Mouse (Mus musculus) cerebellum, adult (tissue): ENCODE measurements around the gene Cdr2.
"Not testable (repeated sequence)": the region's sequence is repeated elsewhere in the genome, so short reads cannot be mapped to it uniquely, and the experiment has no call there.

ENCODE experiments used
- ATAC-seq: cut with Nextera tagmentation; 2 replicates; pipeline ENCODE4 v1.9.2; 2017; ENCODE audit warnings: mild to moderate bottlenecking, moderate library complexity, mixed read lengths; ENCODE audit not compliant: insufficient number of reproducible peaks, low FRiP score, low TSS enrichment

The Cdr2 gene

DNA sequence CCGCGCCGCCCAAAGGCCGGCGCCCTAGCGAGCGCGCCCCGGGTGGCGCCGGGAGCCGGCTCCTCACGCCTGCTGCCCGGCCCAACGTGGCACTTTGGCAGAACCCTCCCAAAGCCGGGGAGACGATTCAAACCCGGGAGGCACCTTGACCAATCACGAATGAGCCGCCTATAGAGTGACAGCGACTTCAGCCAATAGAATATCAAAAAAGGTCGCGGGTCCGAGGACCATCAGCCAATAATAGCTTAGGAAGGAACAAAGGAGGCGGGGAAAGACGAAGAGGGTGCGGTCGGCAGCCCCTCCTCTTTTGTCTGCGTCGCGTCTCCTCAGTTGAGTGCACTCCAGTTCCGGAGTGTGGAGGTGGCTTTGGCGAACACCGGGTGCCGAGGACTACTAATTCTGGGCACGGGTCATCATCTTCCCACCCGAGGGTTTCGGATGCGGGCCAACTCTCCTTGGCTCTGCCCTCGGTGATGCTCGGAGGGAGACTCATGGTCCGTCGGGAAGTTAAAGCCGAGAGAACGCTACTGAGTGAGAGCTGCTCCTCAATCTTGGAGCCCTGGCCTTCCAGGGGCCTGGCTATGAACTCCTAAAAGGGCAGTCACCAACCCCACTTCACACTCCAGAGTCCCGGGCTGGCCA, at the start of gene Cdr2, which contains the start of gene Mfsd13b:
Gene Cdr2, minus strand, starts transcription at position 113 of the 642 bp plus-strand sequence.
Gene Mfsd13b, plus strand, starts transcription at position 310 of the 642 bp plus-strand sequence.
- ATAC-seq = peak; percentile 99

DNA sequence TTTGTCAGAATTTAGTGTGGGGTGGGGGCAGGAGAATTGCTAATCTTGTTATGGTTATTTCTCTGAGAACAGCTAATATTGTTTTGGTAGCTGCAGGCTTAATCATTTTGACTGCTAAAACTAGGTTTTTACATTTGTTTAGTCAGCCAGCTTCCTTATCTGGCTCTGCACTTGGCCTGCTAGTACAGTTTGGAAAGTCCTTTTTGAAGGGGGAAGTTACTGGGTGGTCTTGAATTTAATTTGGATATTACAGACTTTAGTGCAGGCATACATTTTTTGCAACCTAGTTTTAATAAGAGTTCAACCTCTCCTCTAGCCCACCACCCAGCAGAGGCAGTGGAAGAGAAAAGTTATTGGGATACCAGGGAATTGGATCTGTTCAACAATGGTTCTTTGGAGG, 47.8 kb upstream of the Cdr2 start:
- ATAC-seq = not testable (repeated sequence)

DNA sequence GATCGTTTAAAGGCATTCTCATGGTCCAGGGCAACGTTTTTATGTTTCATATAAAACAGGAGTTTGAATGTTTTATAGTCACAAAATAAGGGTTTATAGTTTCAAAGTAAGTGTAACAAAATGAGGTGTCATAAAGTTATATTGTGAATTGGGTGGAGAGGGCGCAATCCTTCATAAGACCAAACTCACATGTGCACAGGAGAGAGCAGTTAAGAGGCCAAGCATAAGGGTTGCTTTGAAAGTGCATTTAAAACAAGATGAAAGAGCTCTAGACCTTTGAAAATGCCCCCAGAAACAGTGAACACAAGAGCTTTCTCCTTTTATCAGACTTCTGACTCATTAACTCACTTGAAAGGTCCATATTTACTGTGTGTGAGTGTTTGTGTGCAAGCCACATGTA, 44.2 kb upstream of the Cdr2 start:
- ATAC-seq = no peak

DNA sequence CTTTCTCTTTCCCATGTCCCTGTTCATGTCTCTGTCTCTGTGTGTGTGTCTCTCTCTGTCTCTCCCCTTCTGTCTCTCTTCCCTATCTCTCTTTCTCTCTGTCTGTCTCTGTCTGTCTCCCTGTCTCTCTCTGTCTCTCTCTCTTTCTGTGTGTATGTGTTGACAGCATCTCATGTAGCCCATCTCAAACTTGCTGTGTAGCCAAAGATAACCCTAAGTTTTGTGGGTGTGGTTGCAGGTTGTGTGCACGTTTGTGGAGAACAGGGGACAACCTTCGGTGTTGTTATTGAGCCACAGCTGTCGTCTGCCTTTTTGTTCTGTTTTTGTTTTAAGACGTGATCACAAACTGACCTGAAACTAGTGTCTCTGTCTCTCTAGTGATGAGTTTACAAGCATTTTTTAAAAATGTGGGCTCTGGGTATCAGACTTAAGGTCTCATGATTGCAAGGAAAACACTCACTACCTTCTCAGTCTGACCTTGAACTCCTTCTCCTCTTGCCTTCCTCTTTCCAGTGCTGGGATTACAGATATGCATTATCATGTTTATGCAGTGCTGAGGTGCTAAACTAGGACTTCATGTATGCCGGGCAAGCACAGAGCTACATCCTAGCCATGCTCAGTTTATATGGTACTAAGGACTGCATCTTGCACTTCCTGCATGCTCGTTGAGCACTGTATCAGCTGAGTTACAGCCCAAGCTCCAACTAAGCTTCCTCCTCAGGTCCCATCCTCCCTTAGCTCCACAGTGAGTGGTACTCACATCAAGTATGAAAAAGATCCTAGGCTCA, 43.3 kb upstream of the Cdr2 start:
- no peak for ATAC-seq

DNA sequence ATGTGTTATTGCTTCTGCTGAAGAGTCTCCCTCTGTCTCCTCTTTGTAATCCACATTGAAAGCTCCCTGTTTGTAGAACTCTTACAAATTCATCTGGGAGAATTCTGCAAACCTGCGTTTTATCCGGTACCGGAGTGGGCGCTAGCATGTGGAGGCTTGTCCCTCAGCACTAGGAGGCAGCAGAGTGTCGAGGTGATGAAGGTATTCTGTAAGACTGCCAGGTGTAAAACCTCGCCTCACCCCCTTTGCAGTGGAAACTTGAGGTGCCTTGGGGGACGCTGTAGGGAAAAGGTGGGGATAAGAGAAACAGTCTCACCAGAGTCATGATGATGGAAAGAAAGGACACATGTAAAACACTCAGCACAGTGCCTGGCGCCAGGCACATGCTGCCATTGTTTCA, 38.2 kb upstream of the Cdr2 start:
- ATAC-seq = no peak

DNA sequence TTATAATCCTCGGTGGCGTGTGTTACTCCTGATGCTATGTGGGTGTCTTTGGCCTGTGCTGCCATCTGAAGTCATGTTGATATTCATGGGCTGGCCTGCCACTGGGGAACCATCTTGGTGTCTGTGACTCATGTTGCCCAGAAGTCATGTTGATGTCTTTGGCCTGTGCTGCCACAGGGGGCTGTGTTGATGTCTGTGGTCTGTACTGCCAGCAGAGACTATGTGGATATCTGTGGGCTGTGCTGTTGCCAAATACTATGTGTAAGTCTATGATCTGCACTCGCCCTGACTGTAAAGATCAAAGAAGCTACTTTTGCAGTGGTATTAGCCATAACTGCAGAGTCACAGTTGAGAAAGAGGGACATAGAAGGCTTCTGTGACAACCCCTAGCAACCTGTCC, 36.7 kb upstream of the Cdr2 start:
- ATAC-seq = no peak

DNA sequence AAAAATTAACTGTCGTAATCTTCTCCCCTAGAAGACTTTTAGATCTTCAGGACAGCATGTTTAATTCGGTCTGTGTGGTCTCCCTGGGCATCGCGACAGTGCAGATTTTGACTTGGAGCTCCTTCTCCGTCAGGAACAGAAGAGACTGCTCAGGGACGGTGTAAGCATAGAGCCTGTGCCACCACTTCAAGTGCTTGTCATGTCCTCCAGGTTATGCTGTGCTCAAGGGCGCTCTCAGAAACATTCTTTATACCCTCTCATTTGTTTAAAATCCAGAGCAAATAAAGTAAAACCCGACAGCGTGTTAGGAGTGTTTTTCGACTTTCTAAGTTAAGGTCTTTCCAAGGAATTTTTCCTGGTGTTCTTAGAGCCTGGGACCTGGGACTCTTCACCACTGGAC, 32.4 kb upstream of the Cdr2 start:
- no peak for ATAC-seq

DNA sequence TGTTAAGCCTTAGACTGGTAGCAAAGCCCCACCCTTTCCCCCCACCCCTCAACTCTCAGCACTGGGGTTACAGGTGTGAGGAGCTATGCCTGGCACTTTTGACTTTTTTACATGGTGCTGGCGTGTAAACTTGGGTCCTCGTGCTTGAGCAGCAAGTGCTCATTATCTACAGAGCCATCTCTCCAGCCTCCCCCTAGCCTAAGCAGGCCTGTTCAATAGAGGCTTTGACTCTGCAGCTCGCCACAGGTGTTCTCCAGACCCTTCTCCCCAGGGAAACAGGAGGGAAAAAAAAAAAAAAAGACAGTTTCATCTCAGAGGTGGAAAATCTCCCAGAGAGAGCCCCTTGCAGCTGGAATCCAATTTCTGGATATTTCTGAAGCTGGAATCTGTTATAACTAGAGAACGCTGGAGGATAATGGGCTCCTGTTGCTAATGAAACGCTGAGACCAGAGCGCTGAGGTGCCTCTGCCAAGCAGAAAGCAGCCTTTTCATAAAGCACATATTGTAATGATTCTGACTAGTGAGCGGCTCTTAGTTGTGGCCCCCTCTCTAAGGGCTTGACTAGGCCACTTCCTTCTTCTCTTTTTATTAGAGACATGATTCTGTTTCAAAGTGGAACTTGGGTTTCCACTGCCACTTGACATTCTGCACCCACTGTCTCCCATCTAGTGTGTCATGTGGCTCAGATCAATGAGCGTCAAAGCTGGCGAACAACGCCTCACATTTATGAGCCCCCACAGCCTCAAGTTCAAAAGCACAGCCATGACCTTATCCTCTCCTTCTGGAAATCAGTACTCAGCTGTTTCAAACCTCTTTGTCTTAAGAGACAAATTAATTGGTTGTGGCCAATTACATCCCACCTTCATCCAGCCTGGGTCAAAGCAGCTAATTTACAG, 29.9 kb upstream of the Cdr2 start:
- ATAC-seq = no peak

DNA sequence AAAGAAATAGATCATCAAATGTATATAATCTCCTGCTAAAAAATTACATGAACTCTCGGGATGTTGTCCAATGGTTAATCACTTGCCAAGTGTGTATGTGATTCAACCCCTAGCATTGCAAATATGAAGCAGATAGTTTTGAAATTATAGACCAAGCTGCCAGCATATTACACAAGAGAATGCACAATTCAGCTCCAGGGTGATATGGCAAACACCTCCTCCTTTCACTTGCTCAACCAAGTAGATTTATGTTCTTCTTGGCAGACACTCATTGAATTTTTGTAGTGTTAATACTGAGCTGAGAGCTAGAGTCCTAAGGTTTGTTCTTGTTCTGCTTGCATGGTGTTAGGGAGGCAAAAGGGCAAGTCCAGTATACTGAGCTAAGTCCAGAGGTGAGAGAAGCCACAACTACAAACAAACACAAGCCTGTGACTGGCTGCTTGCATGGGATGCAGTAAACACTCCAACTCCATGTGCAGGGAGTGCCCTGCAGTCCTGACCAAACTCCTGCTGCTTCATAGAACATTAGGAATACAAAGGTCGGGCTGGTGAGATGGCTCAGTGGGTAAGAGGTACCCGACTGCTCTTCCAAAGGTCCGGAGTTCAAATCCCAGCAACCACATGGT, 21.8 kb upstream of the Cdr2 start:
- no peak for ATAC-seq

DNA sequence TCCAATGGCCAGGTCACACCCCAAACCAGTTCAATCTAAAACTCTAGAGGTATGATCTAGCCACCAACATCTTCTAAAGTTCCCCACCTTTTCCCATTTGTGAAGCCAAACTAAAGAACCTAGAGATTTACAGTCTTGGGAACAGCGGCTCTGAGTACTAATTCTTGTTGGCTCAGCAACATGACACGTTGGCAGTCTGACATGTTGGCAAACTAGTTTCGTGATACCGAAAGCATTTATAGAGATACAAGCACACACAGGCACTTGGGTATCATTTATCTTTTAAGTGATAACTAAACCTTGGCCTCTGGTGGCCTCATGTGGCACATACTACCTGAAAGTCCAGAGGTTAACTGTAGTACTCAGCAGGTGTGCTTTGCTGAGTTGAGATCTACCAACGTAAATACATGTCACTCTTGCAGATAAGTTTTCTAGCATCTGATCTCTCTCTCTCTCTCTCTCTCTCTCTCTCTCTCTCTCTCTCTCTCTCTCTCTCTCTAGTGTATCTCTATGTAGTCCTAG, 20.4 kb upstream of the Cdr2 start:
- ATAC-seq = no peak

DNA sequence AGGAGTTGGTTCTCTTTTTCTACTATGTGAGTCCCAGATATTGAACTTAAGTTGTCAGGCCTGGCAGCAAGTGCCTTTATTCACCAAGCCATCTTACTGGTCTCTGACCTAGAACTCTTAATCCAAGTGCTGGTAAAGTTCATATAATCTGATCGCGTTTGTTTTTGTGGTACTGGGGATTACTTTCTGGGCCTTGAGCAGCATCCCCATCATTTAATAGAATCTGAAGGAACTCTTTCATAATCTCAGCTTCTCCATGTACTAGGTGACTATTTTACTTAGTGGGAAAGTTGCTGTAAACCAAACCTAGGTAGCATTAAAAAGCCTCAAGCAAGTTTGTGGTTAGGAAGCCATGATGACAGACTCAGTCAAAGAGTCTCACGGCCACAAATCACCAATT, 19.8 kb upstream of the Cdr2 start:
- no peak for ATAC-seq

DNA sequence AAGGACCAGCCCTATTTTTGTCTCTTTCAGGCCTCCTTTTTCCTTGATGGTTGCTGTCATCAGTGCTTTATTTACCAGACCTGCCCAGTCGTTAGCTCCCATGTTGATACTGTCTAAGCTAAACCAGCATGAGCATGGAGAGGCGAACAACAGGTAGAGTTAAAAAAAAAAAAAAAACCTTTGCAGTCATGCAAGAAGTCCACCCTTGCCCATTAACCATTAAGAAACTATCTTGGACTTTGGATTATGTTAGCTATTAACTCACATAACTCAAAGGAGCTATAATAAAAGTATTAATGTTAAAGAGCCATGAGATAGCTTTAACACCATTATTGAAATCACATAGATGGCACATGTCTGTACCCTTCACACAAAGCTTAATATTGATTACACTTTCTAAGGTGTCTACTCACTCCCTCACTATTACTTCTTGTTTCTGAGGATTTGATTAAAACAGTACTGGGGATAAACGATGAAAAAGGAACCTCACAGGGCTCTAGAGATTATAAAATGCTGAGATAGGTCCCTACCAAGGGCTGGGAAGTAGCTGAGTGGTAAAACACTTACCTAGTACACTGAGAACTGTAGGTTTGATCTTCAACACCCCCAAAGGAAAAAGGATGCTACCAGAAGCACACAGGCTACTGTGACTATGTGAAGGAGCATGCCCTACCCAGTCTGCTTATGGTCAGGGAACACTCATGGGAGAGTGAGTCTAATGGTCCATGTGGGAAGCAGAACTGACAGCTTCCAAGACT, 18.1 kb upstream of the Cdr2 start:
- no peak for ATAC-seq

DNA sequence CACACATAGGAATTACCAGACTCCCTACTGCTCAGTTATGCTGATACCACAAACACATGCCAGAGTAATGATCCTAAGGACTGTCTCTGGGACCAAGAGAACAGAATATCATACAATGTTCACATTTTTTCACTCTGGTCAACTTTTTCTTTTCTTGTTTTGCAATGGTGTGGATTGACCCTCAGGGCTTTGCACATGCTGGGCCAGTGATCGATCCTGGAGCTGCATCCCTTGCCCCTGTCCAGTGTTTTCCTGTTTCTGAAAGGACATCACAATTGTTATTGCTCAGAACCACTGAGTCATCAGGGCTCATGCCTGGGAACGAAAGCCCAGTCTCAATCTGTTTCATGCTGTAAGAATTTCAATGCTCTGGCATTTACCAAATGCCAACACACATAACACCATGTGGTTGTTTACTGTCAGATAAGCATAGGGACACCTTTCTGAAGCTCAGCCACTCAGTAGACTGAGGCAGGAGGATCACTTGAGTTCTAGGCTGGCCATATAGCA, 17.0 kb upstream of the Cdr2 start:
- ATAC-seq = no peak

DNA sequence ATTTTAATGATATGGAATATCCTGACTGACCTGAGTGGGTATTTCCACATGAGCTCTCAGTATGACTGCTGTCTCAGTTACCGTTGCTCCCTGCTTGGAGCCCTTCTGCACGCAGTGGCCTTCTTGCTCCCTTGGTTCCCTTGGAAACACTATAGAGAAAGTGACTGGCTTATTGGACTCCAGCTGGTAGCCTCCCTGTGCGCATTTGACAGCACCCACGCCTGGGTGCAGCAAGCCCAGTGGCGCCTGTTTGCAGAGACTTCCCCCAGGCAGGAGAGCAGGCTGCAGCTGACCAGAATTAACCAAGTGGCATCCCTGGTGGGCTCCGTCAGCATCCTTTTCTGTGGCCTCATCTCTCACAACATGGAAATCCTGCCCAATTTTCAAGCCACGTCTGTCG, 9.1 kb upstream of the Cdr2 start:
- ATAC-seq = no peak

DNA sequence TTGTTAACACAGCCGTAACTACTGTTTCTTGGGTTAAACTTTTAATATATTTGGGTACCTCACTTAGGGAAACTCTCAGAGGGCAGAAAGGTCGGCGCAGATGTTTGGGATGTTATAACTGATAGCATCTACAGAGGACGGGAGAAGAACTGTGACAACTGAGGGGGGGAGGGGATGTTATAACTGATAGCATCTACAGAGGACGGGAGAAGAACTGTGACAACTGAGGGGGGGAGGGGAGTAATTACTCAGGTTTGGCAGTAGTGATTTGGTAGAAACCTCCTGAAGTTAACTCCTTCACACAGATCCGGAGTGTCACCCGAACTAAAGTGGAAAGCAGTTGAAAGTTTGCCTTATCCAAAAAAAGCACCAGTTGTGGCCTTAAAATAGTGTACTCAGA, 856 bp upstream of the Cdr2 start:
- no peak for ATAC-seq

DNA sequence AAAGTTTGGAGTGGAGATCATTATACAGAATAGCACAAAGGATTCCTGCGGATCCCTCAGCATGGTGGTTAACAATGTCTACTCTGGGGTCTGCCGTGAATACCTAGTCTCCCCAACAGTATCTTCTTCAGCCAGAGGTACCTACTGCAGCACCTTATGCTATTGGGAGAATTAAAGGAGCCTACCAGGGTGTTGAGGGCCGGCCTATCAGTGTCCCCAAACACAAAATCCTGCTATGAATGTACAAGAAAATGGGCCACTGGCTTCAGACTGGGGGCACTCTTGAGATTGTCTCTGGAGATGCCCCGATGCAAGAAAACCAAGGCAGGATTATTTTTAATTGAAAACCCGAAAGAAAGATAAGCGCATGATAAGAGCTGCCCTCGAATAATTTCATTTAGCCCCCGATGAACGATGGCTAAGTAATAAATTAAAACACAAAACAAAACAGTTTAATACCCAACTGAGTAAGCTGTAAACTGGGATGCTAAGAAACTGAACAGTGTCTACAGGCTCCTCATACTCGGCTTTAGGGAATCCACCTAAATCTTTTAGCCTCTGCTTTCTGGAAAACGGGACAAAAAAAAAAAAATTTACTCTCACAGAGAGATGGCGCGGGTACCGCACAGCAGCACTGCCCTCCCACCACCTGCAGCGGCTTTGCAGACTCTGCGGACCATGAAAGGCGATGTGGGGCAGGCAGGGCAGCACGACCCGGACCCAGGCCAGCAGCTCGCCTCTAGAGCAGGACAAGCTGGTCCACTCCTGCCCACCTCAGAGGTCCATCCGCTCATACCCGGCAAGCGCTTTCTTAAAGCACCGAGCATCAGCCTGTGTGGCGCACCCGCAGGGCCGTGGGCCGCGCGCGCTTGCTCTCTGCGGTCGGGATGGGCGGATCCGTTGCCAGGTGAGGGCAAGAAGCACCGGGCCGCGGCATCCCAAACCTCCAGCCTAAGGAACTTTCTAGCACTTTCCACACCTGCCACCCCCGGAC, 884 bp downstream of the Cdr2 start:
- ATAC-seq = no peak

DNA sequence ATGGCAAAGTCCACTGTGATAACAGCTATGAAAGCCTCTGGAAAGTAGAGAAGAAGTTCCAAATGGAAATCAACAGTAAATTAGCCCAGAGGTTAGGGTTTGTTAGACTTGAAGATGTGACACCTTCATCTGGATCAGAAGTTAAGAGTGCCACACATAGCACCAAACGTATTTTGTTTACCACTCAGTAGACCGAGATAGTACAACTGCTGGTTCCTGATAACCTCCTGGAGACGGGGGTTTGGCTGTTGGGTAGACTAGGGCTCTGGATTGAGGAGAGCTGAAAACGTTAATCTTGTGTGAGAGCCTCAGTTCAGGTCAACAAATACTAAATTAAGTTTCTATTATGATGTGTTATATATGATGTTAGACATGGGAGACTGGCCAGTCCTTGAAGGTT, 2.1 kb downstream of the Cdr2 start:
- ATAC-seq = no peak

DNA sequence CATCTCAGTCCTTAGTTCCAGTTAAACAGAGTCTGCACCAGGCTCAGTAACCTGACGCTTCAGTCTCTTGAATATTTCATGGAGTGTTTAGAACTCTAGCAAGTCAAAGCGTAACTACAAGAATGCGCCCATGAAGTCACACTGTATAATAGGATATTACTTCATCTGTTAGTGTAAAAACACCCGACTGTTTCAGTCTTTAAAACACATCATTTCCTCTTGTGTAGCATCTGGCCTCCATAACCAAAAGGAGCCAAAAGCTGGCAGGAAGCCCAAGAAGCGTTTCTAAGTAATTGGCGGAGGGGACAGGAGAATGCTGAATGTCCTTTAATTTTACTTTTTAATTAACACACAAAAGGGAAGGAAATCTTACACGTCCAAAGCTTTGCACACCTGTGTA, 5.0 kb downstream of the Cdr2 start:
- ATAC-seq = no peak
